Mouse (Mus musculus) ovary, adult 18-20 months (tissue): ENCODE results near the gene Sh3gl1.

ENCODE experiments used
- DNase-seq: peaks from one replicate; pipeline ENCODE4 v3.0.0; 2022; ENCODE audit warnings: low spot score, mixed read lengths

Sh3gl1 gene

GRCm38 (mm10) chr17:55996007-55996406, 40.4 kb downstream of the Sh3gl1 start:
- no peak for DNase-seq

DNA sequence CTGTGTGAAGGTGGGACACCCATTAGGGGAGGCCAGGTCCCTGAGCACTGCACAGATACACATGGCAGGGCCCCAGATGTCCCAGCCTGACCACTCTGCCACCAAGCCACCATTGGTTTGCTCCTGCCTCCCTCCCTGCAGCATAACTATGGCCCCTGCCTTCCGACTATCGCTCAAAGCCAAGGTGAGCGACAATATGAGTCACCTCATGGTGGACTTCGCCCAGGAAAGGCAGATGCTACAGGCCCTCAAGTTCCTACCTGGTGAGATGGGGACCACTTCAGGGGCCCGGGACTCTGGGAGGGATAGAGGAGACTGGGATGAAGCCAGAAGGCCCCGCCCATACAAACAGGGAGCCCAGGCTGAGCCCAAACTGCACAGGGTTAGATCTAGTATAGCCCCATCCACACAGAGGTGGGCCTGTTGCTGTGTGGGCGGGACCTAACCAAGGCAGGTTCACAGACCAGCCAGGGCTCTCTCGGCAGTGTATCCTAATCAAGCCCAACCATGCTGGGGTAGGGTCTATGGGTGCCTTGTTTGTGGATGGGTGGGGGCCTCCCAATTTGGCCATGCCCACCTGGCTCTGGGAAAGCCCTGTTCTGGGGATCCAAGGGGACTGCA, 46.0 kb downstream of the Sh3gl1 start:
- DNase-seq: no peak

DNA sequence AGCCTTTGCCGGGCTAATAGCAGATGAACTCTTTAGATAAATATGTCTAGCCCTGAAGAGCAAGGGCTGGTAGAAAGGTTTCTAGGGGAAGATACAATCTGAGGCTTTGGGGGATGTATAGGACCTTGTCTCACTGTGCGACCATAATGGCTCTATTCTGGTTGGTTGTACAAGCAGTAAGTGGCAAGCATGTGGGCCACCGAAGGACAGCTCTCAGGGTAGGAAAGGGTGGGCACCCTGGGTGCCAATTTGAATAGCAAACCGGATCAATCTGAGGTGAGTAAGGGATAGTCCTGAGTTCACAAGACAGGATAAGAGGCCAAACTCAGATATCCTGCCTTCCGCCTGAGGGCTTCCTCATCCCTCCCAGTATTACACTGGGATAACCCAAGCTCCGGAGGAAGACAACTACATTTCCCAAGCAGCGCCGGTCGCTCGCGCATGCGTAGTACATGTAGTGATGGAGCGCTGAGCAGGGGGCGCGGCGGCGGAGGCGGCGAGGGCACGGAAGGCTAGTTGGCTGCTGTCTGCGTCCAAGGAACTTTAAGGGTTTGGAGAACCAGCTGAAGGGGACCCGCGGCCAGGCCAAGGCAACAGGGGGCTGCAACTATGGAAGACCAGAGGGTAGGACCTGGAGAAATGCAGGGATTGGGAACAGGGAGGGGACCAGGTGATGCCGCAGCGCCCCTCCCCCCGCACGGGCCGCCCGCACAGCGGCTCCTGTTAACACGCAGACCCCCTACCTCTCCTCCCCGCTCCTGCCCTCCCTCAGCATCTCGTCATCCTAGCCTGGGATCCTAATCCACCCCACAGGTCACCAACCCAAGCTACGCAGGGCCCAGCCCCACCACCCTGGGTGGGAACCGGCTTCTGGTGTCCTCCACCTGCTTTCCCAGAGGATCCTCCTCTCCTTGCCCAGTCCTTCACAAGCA, 50.1 kb downstream of the Sh3gl1 start, which contains the start of gene Fsd1:
Gene Fsd1 (plus strand): TSS at position 480 of the 932 bp plus-strand sequence.
- no peak for DNase-seq

DNA sequence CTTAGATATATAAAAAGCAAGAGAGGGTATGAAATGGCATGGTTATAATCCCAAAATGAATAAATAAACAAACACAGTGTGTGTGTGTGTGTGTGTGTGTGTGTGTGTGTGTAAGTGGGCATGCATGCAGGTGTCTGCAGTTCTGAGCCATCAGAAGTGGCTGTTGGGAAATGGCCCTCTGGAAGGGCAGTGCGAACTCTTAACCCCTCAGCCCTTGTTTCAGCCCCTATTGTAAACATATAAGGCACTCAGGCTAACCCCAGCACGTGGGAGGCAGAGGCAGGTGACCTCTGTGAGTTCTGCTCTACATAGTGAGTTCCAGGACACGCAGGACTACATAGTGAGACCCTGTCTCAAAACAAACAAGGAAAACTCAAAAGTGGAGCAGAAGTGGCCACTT, 59.1 kb downstream of the Sh3gl1 start:
- no peak for DNase-seq

- peak; percentile 35 for DNase-seq
Measured at GRCm38 (mm10) chr17:55976255-55976862, 60.1 kb downstream of the Sh3gl1 start.

DNA sequence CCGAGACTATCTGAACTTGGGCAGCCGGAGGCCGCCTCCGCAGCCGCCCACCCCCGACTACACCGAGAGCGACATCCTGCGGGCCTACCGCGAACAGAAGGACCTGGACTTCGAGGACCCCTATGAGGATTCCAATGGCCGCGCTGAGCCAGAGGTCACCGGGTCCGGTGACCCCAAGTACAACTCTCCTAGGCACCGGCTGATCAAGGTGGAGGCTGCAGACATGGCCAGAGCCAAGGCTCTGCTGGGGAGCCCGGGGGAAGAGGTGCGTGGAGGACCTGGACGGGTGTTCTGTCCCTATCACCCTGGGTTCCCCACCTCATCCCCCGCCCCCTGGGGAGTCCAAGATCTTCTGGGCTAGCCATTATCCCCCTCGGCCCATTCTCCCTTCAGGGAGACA, 65.0 kb downstream of the Sh3gl1 start:
- DNase-seq: no peak

DNA sequence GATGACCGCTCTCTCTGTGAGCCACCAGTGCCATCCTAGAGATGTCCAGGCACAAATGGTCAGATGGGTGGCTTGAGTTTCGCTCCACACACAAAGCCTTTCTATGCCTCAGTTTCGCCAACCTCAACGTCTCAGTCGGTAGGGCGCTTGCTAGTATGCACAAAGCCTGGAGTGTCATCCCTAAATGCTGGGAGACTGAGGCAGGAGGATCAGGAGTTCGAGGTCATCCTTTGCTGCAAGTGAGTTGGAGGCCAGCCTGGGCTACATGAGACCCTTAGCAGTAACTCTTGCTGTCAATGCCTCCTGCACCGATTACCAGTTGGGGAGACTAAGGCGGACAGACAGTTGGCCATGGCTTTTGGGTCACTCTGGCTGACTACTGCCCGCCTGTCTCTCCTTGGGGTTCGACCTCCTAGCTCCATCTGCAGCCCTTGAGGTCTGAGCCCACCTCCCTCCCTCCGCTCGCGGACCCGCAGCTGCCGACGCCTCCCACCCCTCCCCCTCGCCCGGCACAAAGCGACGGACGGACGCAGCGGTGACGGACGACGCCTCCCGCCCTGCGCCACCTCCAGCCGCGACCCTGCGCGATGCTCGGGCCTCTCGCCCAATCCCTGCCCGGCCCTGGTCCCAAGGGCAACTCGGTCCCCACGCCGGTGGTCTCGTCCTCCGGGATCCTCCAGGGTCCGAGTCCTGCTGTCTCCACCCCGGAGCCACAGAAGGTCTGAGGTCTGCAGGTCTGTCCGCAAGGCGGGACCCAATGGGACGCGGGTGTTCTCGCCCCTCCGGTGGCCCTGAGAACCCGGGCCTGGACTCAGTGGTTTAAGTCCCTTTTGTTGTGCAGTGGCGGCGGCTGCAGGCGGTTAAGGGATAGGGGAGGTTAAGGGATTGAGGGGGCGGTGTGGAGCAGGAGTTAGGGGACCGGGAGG, 66.2 kb downstream of the Sh3gl1 start, which contains the start of gene Shd:
Gene Shd (plus strand): TSS at position 502 of the 926 bp plus-strand sequence.
- DNase-seq: no peak

- no peak for DNase-seq
Measured at GRCm38 (mm10) chr17:55969560-55969959, 66.9 kb downstream of the Sh3gl1 start.

DNA sequence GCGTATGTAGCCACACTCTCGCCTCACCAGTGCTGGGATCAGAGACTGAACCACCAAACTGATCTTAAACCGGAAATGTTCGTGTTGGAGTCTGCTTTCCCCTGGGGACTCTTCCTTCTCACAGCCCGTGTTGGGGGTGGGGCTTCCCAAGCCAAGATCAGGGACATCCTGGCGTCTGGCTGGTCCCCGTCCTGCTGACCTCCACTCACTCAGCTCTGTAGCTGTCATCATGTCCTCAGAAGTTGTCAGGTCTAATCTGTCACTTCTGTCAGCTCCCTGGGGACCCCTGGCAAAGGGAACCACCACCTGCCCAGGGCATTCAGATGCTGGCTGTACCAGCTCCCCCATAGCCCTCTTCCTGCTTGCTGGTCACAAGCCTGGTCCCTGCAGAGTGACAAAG, 68.2 kb downstream of the Sh3gl1 start:
- DNase-seq: no peak

DNA sequence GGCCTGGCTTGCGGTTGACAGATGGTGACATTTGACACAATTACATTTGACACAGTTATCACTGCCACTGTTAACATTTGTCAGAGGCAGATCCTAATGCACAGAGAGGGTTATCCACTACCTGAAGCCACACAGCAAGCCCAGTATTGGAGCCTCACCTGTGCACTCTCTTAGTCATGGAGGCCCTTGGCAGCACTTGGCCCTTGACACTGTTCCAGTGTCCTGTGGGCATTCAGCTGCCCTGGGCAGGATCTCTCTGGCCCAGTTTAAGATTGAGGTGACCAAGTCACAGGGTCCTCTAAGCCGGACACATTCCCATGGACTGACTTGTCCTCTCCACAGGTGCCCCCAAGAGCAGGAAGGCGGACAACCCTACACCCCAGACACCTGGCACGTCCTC, 69.2 kb downstream of the Sh3gl1 start:
- no peak for DNase-seq
